Mouse (Mus musculus): ENCODE measurements around the gene Cebpz.

Gene Cebpz

DNA sequence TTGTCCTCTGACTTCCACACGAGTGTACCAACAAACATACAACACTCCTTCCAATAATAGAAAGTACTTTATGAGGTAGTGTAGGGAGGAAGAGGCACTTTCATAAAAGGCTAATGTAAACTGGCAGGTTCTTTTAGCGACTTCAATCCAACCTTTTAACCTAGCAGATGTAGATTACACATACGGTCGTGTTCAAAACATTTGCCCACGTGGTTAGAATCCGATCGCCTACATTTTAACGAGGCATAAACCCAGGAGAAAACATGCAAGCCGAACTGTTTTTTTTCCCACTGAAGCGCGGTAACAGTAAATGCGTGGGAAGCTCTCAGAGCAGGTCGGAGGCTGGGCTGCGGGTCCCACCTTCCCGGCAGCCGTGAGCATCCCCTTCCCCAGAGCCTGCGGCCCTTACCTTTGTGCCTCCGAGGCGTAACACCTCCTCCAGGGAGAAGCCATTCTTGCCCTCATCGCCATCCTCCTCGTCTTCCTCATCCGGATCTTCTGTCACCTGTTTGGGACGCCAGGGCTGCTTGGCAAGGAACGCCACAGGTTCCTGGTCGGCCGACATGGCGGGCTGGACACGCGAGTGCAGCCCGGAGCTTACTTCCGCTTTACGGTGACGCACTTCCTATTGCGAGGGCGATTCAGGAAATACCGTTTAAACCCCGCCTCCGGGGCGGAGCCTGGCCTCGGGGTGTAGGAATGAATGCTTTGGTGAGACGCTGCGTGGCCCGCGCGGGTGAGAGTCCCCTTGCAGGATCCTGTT is at the start of gene Cebpz, which contains the start of gene Ndufaf7:
Gene Cebpz, minus strand, starts transcription at position 601 of the 763 bp plus-strand sequence.
Gene Ndufaf7, plus strand, starts transcription at position 671 of the 763 bp plus-strand sequence.
- DNase-seq, result peak; percentile 99

DNA sequence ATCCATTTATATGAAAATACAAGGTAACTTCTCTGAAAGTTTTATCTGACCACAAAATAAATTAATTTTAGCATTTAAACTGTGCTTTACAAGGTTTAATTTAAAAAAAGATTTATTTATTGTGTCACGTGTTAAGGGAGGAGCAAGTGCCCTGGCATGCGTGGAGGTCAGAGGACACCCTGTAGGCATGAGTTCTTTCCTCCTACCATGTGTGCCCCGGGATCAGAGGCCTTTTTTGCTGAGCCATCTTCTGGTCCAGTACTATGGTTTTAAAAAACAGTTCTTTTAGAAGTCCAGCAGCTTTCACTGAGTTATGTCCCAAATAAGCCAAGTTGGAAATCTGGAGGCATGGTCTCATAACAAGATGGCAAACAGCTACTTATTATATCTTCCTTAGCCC is 46.9 kb upstream of the Cebpz start:
- no peak for DNase-seq

DNA sequence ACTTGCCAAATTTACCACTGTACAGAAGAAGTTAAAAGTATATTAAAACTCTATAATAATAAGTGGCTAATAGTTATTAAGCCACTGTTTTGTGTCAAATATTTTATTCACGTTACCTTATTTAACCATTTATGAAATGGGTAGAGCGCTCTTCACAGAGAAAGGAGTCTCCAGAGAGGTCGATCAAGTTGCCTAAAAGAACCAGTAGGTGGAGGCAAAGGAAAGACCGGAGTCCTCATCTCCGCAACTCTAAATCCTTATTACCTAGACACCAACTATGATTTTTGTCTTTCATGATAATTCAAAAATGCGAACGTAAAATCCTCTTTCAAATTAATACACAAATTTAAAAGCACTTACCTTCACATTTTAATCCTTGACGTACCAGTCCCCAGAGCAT is 46.3 kb upstream of the Cebpz start:
- DNase-seq, result no peak

DNA sequence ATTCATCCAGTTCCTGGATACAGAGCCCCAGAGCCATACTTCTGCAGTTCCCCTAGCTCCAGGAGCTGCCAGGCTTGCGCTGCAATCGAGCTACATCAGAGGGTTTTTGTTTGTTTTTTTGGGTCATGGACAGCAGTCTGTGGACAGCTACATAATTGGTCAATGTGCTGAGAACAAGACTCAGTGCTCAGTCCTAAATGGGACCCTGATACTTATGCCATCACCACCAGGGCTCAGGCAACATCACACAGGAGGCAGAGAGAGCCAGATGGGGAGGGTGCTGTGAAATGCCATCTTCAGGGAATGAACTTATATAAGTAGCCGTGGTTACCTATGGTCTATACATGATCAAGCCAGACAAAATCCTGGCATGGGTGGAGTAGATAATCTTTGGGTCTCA is 31.6 kb upstream of the Cebpz start:
- no peak for DNase-seq

DNA sequence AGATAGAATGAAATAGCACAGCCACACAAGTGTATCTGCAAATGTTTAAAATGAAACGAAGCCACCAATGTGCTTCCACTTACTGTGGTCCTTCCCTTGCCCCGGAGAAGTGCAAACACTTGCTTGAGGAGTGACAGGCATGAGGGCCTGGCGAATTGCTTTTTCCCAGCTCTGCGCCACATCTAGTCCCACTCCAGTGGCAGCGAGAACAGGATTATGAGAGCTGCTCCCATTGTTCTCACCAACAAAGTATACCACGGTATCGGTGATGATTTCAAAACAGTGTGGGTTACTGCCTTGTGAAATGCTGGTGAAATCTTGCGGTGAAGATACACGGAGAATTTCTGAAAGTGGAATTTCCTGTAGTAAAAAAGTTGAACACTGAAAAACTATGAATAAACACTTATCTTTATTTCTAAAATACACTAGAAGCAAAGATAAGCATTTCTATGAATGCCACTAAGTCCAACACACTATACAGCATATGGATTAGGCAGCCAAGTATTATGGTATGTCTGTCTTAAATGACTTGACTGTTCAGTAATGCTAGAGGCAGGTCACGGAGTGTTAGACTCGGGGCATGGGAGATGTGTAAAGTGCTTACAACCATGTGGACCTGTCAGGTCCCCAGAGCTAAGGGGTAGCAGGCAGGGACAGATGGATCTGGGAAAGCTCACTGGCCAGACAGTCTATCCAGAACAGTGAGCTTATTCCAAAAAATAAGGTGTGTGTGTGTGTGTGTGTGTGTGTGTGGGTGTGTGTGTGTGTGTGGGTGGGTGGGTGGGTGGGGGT is 29.4 kb upstream of the Cebpz start:
- peak; percentile 14 for DNase-seq

DNA sequence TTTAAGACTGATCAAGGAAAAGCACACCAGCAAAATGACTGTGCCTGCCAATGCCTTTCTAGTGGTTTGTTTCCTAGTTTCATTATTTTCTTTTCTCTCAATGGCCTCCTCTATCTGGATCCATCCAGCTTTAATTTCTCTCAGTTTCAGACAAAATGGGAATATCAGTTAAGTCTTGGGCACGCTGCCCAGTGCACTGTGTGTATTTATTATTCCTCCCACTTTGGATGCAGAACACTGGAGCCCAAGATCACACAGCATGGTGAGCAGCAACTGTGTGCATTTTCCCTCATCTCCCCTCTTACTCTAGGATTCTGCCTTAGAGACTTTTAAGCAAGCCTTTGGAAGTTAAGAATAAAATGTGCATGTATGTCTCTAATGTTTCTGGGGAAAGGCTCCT is 27.5 kb upstream of the Cebpz start:
- no peak for DNase-seq

DNA sequence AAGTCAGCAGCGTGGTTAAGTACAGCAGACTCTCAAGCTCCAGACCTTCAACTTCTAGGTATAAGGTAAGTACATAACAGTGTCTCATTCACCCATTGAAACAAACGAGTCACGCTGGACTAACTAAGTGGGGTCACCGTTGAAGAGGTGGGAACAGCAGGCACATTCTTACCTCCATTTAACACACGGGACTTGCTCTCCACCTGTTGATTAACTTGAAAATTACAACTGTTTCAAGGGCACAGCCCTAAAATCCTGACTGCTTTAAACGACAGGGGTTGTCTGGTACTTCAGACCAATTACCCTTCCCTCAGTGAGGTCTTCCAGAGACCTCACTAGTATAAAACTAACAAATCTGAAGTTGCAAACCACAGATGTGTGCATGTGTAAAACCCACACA is 22.6 kb upstream of the Cebpz start:
- DNase-seq, result no peak

DNA sequence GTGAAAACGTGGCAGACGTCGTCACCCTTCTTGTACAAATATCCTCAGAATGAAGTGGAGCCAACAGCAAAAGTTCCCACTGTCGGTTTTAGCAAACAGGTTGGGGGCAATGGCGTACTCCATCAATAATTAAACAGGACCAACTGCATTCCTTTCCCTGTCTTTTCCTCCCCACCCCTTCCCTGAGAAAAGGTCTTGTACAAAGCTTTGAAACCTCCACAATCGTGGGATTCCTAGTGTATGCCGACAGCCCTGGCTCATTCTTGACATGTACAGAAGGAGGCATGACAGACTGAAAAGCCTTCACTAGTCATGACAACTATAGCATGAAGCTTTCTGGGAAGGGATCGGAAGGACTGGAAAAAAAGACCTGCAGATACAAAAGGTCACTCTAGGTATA is 16.4 kb upstream of the Cebpz start:
- DNase-seq, result no peak

DNA sequence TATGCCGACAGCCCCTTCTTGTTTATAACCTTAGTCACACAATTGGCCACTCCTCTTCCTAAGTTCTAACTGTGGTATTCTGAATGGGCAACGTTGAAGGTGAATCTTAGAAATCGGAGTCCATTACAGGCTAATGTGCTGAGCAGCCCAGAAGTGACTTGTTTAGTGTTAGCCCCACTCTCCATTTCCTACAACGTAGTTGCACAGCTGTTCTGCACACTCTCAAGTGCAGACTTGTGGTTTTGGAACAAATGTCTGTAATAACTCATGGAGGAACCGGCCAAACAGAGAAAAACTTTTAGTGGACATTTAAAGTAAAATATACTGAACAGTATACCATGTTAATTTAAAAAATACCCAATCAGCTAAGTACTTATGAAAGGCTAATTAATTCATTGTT is 15.2 kb upstream of the Cebpz start:
- DNase-seq, result no peak

DNA sequence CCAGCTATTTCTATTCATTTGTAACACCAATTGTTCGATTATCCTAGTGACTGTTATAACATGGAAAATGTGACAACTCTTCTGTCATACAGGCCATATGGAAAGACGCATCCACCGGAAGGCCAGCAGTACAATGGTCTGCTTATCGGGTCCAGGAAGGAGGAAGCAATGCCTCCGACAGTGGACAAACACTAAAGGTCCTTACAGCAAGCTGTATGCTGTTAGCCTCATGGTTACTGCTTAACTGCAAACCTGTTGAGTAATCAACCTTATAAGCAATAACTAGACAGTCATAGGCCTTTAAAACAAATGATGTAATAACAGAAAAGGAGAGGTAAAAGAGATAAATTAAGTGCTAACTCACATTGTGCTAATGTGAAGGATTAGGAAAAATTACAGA is 14.4 kb upstream of the Cebpz start:
- no peak for DNase-seq

DNA sequence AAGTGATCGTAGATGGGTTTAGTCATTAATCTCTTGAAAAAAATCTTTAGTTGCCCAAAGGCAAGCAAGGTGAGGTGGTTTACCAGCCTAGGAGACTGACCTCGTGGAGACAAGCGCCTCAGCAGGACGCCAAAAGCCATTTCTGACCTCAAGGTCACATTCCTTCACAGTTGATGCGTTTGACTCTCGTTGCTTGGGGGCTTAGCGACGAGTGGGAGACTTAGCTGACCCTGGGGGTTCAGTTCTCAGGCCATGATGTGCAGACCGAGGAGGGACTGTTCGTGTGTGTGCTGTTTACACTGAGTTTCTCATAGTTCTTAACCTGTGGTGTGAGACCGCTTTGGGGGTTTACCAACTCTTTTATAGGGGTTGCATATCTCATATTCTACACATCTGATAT is 5.7 kb upstream of the Cebpz start:
- DNase-seq, result no peak

DNA sequence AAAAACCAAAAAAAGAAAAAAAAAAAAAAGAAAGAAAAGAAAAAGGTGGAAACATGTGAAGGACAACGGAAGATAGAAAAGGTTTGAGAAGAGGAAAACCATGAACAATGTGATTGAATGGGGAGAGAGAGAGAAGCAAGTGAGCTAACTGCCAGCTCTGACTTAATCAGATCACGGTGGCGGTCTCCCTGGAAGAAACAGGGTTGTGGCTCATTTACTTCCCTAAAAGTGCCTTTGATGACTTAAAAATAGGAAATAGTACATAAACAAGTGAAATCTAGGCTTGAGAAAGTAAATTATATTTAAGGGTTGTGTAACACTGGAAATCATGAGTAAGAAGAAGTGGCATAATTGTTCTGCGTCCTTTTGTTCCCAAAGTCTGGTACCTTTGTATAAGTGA is 2.1 kb upstream of the Cebpz start:
- DNase-seq, result no peak

DNA sequence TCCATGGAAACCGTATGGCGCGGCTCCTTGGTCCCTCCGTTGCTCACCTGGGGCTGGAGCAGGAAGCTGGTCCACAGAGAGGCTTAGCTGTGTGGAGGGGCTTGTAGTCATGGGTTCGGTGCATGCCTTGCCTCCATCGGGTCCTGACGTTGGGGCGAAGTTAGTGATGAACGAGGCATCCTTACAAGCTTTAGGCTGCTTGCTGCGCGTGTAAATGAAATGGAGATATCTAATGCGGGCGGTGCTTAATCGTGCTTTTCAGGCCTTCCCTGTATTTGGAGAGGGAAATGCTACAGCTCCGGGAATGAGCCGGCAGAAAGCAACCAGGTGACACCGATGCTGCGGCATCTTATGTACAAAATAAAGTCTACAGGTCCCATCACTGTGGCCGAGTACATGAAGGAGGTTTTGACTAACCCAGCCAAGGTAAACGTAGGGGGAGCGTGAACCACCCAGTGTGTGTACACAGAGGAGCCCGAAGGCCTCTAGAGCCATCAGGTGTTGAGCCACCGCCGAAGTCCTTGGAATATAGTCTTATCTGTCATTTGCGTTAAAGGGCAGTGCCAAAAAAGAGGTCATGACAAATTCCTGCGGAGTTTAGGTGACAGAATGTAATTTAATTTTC is 475 bp upstream of the Cebpz start:
- DNase-seq, result no peak

DNA sequence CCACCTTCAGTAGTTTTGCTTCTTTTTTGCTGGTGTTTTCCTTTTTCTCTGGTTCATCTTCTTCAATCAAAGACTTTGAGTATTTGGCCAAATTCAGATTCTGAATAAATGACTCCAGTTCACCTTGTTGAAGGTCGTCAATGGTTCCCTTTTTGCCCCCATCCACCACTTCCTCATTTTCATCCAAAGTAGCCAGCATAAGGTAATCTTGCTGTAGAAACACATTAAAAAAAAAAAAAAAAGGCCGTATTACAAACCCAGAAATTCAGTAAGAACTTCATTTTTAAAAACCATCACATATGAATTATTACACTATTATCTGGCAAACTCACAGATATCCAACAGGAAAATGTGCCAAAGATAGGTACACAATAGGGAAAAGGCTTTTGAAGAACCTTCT is 1.0 kb downstream of the Cebpz start:
- no peak for DNase-seq

DNA sequence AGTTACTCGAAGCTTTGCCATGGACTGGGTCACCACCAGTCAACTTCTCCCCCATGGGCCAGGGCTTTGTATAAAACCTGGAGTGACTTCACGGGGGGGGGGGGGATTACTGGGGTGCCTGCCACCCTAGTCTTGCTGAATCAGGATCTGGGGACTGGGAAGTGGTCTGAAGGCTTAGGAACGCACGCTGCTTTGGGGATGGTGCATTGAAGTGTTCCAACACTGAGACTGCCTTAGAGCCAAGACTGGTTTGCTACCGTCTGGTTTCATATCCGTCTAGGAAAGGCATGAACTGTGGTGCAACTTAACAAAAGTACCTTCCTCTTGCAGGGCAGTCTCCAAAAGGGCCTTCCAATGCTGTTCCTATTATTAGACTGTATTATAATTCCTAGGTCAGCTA is 19.2 kb downstream of the Cebpz start:
- DNase-seq, result no peak

DNA sequence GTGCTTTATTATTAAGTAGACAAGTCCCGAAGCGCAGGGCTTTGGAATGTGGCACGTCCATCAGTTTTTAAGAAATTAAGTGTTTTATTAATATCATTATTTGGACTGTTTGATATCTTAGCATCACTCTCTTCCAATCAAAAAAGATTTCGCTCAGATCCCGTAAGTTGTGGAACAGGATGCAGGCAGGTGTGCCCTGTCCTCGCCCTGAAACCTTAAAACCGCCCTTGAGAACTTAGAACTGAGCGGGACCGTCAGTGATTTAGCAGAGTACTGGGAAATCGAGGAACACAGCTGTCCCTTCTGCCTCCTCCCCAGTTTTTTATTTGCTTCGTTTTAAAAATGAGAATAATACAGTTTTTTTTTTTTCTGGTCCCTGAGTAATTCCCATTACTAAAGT is 20.0 kb downstream of the Cebpz start:
- DNase-seq, result no peak

DNA sequence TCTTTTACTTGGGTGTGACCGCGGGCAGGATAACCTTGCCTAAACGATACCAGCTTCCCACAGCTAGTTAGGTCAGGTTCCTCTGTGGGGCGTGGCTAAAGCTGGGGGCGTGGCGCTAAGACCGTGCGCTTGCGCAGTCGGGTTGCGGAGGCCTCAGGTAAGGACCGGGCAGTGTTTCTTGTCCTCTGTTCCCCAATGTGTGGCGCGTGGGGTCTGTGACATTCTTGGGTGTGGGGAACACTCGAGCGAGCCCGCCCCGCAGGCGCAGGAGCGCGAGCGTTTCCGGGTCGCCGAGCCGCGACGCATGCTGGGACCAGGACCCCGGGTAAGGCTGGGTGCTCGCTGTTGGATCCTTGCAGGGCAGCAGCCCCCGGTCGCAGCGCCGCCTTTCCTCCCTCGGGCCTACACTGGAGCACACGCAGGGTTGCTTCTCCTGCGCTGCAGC is 20.5 kb downstream of the Cebpz start, which contains the start of gene Cebpzos:
Gene Cebpzos, plus strand, starts transcription at position 132 of the 445 bp plus-strand sequence.
- DNase-seq, result peak; percentile 88

DNA sequence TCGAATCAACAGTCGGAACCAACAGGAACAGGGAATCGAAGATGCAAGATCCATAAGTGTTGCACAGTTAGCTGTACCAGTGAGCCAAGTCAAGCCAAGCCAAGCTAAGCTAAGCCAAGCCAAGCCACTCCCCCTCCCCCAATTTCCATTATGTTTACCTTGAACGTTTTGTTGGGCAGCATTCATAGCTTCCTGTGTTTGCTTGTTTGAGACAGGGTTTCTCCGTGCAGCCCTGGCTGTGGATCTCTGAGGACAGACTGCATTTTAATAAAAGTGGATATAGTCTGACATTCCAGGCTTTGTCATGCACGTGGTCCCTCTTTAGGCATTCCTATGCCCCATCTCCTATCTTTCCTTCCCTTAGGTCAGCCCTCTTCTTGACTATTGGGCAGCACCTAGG is 21.1 kb downstream of the Cebpz start:
- no peak for DNase-seq

DNA sequence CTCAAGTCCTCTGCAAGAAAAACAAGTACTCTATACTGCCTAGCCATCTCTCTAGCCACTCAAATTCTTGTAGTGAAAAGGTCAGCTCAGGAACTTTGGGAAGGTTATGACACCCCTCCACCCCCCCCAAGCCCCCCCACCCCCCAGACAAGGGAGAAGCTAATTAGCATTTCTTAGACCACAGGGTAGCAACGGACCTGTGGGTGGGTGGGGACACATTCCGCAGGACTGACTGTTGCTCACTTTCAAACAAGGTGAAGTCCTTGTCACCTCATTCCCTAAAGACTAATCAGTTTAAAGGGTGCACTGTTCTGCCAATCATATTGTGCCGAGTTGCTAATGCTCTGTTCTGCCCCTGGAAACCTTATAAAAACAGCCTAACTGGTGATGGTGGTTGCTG is 22.9 kb downstream of the Cebpz start:
- no peak for DNase-seq

DNA sequence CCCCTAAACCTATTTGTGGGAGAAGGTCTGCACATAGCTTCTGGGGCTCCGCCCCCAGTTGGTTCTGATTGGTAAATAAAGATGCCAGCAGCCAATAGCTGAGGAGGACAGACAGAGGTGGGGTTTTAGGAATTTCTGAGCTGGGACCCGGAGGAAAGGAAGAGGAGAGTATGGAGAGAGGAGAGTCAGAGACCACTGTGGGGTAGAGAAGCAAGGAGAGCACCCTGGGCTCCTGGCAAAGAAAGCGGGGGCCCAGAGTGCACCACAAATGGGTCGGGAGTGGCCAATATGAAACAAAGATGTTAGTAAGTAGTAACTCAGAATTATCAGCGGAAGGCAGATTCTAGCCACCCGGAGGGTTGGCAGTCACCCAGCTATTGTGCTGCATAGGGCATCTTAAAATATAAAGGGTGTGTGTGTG is 24.0 kb downstream of the Cebpz start:
- DNase-seq, result peak; percentile 38

DNA sequence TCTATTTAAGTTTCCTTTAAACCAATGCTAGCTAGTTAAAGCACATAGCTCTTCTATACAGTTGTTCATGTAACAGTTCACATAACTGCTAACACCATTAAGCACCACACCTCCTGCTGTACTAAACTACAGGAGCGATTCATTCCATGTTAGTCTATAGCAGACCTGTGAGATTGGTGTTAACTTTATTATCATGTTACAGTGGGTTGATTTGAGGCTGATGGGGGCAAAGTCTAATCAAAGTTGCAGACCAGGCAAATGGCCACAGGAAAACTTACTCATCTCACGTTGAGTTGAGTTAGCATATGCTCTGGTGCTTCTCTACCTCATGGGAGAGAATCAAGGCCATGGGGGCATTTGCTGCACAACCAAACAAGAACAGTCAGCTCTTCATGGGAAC is 27.5 kb downstream of the Cebpz start:
- no peak for DNase-seq

DNA sequence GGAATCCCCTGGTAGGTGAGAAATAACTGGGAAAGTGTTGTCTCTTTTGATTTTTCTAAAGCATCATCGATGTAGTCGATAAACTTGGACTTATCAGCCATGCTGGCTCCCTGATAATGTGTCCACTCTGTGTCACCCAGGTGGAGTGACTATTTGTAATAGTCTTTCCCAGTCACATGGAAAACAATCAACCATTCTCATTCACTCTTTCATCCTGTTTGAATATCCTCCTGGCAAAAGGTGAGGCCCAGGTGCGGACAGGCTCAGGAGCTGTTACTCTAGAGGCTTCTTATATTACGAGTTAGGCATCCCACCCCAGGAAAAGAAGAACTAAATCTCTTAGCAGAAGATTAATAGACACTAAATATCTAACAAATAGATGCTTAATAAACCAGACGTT is 30.0 kb downstream of the Cebpz start, which contains the start of gene Sult6b1:
Gene Sult6b1, minus strand, starts transcription at position 101 of the 400 bp plus-strand sequence.
- DNase-seq, result no peak

DNA sequence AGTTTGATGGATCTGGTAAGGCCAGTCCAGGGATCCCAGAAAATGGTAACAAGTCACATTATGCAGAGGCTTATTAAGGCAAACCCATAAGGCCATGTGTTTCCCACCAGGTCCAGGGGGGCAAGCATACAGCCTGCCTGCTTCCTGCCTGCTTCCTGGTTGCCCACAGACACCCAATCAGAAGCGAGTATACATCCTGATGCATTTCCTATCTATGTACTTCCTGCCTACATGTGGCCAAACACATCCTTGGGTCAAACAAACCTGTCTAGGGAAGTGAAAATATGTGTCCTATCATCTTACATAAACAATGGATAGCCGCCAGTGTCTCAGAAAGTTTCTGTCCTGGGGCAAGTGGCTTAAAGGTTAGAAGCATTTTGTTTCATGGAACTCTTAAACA is 33.7 kb downstream of the Cebpz start:
- no peak for DNase-seq

DNA sequence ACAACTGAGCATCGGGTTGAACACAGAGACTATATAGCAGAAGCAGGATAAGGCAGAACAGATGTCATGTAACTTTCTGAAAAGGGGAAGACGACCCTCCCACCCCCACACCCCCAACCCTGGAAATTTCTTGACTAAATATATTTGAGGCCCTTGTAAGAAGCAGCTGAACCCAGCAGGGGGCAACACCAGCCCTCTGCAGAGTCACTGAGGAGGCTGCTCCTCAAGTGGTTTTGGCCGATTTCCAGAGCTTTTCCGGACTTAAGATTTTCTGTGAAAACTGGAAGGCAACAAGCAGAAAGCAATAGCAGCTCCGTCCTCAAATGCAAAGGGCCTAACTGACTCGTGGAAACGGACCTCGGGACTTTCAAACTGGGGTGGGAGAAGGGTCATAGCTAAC is 41.5 kb downstream of the Cebpz start:
- peak; percentile 83 for DNase-seq
